Mouse (Mus musculus): ENCODE measurements around the gene Slc22a15. TPM values are rescaled to one million over a fixed set of nuclear protein-coding genes. Genes with fewer than 3 reads are reported as not detected.

Gene Slc22a15
- polyA plus RNA-seq, 1 experiment: 7.0 TPM

DNA sequence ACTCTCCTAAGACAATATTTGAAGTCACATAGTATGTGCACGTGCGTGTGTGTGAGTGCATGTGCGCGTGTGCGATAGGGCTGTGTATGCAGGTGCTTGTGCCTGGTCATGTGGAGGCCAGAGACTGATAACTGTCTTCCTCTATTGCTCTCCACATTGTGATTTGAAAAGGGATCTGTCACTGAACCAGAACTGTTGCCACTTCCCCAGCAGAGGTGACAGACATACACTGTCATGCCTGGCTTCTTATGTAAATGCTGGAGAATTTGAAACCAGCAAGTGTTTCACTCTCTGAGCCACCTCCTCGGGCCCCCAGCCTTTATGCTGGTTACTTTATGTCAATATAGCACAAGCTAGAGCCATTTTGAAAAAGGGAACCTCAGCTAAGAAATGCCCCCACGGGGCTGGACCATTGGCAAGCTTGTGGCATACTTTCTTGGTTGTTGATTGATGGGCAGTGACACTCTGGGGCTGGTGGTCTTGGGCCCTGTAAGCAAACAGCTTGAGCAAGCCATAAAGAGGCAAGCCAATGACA is 28.8 kb downstream of the Slc22a15 start:
- no peak overlapping the region for H3K4me3 ChIP-seq (ENCODE audit: control insufficient read depth, insufficient read depth, low read length)
- WGBS: 86% methylated on average over 7 of the region's 7 CpGs
- H3K4me1 ChIP-seq (replicated peaks; ENCODE audit: control insufficient read depth, insufficient read depth, low read length): no peaks in the 10 kb centered on the region
- no peak for DNase-seq
- TF ChIP-seq POLR2A (IDR thresholded peaks at IDR 0.05; ENCODE audit: control insufficient read depth, extremely low read depth, insufficient read depth, low read length, poor library complexity) (no peak), CTCF (IDR thresholded peaks at IDR 0.05; ENCODE audit: borderline replicate concordance, control insufficient read depth, extremely low read depth, insufficient read depth, low read length, poor library complexity) (no peak)
- H3K27ac ChIP-seq (ENCODE audit: control insufficient read depth, insufficient read depth, low read length): no peak overlapping the region
- no peaks in the 10 kb centered on the region for H3K36me3 ChIP-seq (ENCODE audit: control insufficient read depth, insufficient read depth, low read length)
- H3K27me3 ChIP-seq (ENCODE audit: control insufficient read depth, insufficient read depth, low read length): no peaks in the 10 kb centered on the region

- no peak overlapping the region for H3K27ac ChIP-seq (ENCODE audit: control insufficient read depth, insufficient read depth, low read length)
- TF ChIP-seq CTCF (IDR thresholded peaks at IDR 0.05; ENCODE audit: borderline replicate concordance, control insufficient read depth, extremely low read depth, insufficient read depth, low read length, poor library complexity): no peak
- TF ChIP-seq POLR2A (IDR thresholded peaks at IDR 0.05; ENCODE audit: control insufficient read depth, extremely low read depth, insufficient read depth, low read length, poor library complexity): no peak
- no peaks in the 10 kb centered on the region for H3K27me3 ChIP-seq (ENCODE audit: control insufficient read depth, insufficient read depth, low read length)
- H3K4me1 ChIP-seq (replicated peaks; ENCODE audit: control insufficient read depth, insufficient read depth, low read length): peaks cover 7% of the 10 kb centered on the region
- DNase-seq: no peak
- 88% methylated on average over 3 of the region's 3 CpGs for WGBS
- H3K36me3 ChIP-seq (ENCODE audit: control insufficient read depth, insufficient read depth, low read length): no peaks in the 10 kb centered on the region
- no peak overlapping the region for H3K4me3 ChIP-seq (ENCODE audit: control insufficient read depth, insufficient read depth, low read length)
These were observed 38.7 kb downstream of the Slc22a15 start for GRCm38 (mm10) chr3:101885591-101885990.

DNA sequence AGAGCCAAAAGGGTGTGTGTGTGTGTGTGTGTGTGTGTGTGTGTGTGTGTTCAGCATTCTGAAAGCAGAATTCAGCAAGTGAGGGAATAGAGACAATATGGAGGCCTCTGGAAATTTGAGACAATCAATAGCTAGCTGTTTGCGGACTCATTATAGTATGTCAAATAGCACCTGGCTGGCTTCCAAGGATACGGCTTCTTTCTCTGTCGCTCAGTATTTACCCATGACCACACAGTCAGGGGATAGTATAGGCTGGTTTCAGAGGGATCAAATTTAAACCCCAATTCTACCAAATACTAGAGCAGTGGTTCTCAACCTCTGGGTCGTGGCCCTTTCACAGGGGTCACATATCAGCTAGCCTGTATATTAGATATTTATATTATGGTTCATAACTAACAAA is 39.2 kb downstream of the Slc22a15 start:
- DNase-seq: no peak
- H3K4me1 ChIP-seq (replicated peaks; ENCODE audit: control insufficient read depth, insufficient read depth, low read length): peaks cover 7% of the 10 kb centered on the region

DNA sequence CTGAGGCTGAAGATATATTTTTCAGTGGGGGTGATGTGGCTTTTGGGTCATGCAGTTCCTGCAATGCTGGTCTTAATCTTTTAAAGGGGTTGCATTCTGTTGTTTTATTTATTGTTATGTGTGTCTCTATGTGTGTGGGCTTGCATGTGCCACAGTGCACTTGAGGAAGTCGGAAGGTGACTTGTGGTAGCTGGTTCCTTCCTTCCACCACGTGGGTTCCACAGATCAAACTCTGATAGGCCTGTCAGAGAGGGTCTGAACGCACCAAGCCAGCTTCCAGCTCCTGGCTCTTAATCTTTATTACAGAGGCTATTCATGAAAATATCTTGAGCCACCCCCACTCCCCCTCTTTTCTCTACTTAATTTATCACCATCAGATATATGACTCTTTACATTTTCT is 40.4 kb downstream of the Slc22a15 start:
- Histone ChIP-seq H3K27me3 (ENCODE audit: control insufficient read depth, insufficient read depth, low read length) (no peaks in the 10 kb centered on the region), H3K36me3 (ENCODE audit: control insufficient read depth, insufficient read depth, low read length) (no peaks in the 10 kb centered on the region), H3K4me1 (replicated peaks; ENCODE audit: control insufficient read depth, insufficient read depth, low read length) (peaks cover 7% of the 10 kb centered on the region), H3K27ac (ENCODE audit: control insufficient read depth, insufficient read depth, low read length) (no peak overlapping the region), H3K4me3 (ENCODE audit: control insufficient read depth, insufficient read depth, low read length) (no peak overlapping the region)
- DNase-seq: no peak
- 14% methylated on average over 3 of the region's 3 CpGs for WGBS
- no peak for TF ChIP-seq CTCF (IDR thresholded peaks at IDR 0.05; ENCODE audit: borderline replicate concordance, control insufficient read depth, extremely low read depth, insufficient read depth, low read length, poor library complexity)
- TF ChIP-seq POLR2A (IDR thresholded peaks at IDR 0.05; ENCODE audit: control insufficient read depth, extremely low read depth, insufficient read depth, low read length, poor library complexity): no peak

More for the DNA sequence above, 39.2 kb downstream of the Slc22a15 start:
- H3K4me3 ChIP-seq (ENCODE audit: control insufficient read depth, insufficient read depth, low read length): no peak overlapping the region
- no peak overlapping the region for H3K27ac ChIP-seq (ENCODE audit: control insufficient read depth, insufficient read depth, low read length)
- WGBS: 97% methylated on average over 4 of the region's 4 CpGs
- H3K36me3 ChIP-seq (ENCODE audit: control insufficient read depth, insufficient read depth, low read length): no peaks in the 10 kb centered on the region
- no peaks in the 10 kb centered on the region for H3K27me3 ChIP-seq (ENCODE audit: control insufficient read depth, insufficient read depth, low read length)
- TF ChIP-seq CTCF (IDR thresholded peaks at IDR 0.05; ENCODE audit: borderline replicate concordance, control insufficient read depth, extremely low read depth, insufficient read depth, low read length, poor library complexity) (no peak), POLR2A (IDR thresholded peaks at IDR 0.05; ENCODE audit: control insufficient read depth, extremely low read depth, insufficient read depth, low read length, poor library complexity) (no peak)

- H3K27ac ChIP-seq (ENCODE audit: control insufficient read depth, insufficient read depth, low read length): no peak overlapping the region
- DNase-seq: no peak
- H3K27me3 ChIP-seq (ENCODE audit: control insufficient read depth, insufficient read depth, low read length): no peaks in the 10 kb centered on the region
- peaks cover 7% of the 10 kb centered on the region for H3K4me1 ChIP-seq (replicated peaks; ENCODE audit: control insufficient read depth, insufficient read depth, low read length)
- H3K36me3 ChIP-seq (ENCODE audit: control insufficient read depth, insufficient read depth, low read length): no peaks in the 10 kb centered on the region
- no peak for TF ChIP-seq CTCF (IDR thresholded peaks at IDR 0.05; ENCODE audit: borderline replicate concordance, control insufficient read depth, extremely low read depth, insufficient read depth, low read length, poor library complexity)
- TF ChIP-seq POLR2A (IDR thresholded peaks at IDR 0.05; ENCODE audit: control insufficient read depth, extremely low read depth, insufficient read depth, low read length, poor library complexity): no peak
- no peak overlapping the region for H3K4me3 ChIP-seq (ENCODE audit: control insufficient read depth, insufficient read depth, low read length)
- WGBS: 85% methylated on average over 9 of the region's 9 CpGs
These were observed 42.5 kb downstream of the Slc22a15 start for GRCm38 (mm10) chr3:101881721-101882120.

DNA sequence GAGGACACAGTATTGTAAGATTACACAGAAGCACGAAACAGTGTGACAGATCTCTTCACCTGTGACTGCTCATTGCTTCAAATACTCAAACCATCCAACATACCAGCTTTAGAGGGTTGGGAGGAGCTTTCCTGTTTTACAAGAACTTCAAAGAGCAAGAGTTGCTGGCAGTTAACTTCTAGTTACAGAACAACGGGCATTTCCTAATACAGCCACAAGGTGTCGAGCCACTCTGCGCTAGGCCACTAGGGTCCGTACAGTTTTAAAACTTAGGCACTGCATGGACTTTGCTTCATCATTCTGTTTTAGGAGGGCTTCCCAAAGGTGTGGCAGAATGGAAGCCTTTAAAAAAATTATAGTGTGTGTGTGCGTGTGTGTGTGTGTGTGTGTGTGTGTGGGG is 43.4 kb downstream of the Slc22a15 start:
- TF ChIP-seq CTCF (IDR thresholded peaks at IDR 0.05; ENCODE audit: borderline replicate concordance, control insufficient read depth, extremely low read depth, insufficient read depth, low read length, poor library complexity) (no peak), POLR2A (IDR thresholded peaks at IDR 0.05; ENCODE audit: control insufficient read depth, extremely low read depth, insufficient read depth, low read length, poor library complexity) (no peak)
- no peaks in the 10 kb centered on the region for H3K36me3 ChIP-seq (ENCODE audit: control insufficient read depth, insufficient read depth, low read length)
- WGBS: 41% methylated on average over 6 of the region's 6 CpGs
- H3K27me3 ChIP-seq (ENCODE audit: control insufficient read depth, insufficient read depth, low read length): no peaks in the 10 kb centered on the region
- no peak overlapping the region for H3K27ac ChIP-seq (ENCODE audit: control insufficient read depth, insufficient read depth, low read length)
- peaks cover 7% of the 10 kb centered on the region for H3K4me1 ChIP-seq (replicated peaks; ENCODE audit: control insufficient read depth, insufficient read depth, low read length)
- H3K4me3 ChIP-seq (ENCODE audit: control insufficient read depth, insufficient read depth, low read length): no peak overlapping the region
- DNase-seq: no peak

DNA sequence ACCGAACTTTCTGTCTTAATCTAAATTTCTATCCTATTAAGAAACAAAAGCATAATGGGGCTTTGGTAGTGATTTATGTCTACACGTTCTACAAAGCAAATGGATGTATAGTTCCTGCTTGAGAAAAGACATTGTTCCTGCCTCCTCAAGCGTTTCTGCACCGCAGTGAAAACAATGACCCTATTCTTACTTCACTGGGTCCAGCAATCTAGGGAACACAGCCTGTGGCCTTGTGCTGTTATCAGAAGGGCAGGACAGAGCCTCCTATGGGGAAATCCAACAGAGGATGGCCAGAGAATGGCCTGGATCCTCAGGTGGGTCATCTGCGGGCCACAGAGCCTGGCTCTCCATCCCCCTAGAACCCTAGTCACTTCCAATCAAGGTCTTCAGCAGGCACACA is 46.1 kb downstream of the Slc22a15 start:
- no peak for DNase-seq
- whole genome bisulfite sequencing: 93% methylated on average over 5 of the region's 5 CpGs
- TF ChIP-seq POLR2A (IDR thresholded peaks at IDR 0.05; ENCODE audit: control insufficient read depth, extremely low read depth, insufficient read depth, low read length, poor library complexity): no peak
- TF ChIP-seq CTCF (IDR thresholded peaks at IDR 0.05; ENCODE audit: borderline replicate concordance, control insufficient read depth, extremely low read depth, insufficient read depth, low read length, poor library complexity): no peak
- no peaks in the 10 kb centered on the region for H3K36me3 ChIP-seq (ENCODE audit: control insufficient read depth, insufficient read depth, low read length)
- no peak overlapping the region for H3K27ac ChIP-seq (ENCODE audit: control insufficient read depth, insufficient read depth, low read length)
- no peak overlapping the region for H3K4me3 ChIP-seq (ENCODE audit: control insufficient read depth, insufficient read depth, low read length)
- H3K4me1 ChIP-seq (replicated peaks; ENCODE audit: control insufficient read depth, insufficient read depth, low read length): peaks cover 7% of the 10 kb centered on the region
- no peaks in the 10 kb centered on the region for H3K27me3 ChIP-seq (ENCODE audit: control insufficient read depth, insufficient read depth, low read length)
